Mouse (Mus musculus): ENCODE data around the gene Elf2. TPM values are rescaled to one million over a fixed set of nuclear protein-coding genes. Genes with fewer than 3 reads are reported as not detected.
"Not testable (repeated sequence)": the region's sequence is repeated elsewhere in the genome, so short reads cannot be mapped to it uniquely, and the experiment has no call there.

Gene Elf2
- total RNA-seq, 4 experiments from 2014 or later: 40.6 to 52.9 (median 50.9) TPM

- not testable (repeated sequence) for DNase-seq (ENCODE audit: low spot score)
These were observed 122.1 kb downstream of the Elf2 start for GRCm38 (mm10) chr3:51218385-51218784.

- not testable (repeated sequence) for DNase-seq (ENCODE audit: low spot score)
These were observed 124.1 kb downstream of the Elf2 start for GRCm38 (mm10) chr3:51216351-51216750.

DNA sequence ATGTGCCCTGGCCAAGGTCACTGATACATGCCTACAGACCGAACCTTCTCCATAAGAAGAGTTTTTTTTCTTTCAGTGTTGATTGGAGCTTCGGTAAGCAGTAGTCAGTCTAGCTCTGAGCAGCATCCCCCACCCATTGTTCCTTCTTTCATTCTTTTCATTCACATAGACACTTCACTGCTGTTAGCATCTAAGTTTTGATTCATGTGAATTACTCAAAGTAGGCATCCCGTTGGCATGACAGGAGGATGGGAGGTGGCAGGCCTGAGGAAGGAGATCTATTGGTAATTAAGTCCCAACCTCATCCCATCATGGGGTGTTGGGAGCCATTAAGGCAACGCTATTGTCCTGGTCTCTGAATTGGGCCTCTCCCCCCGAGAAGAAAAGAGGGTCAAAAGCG lies 124.8 kb downstream of the Elf2 start:
- DNase-seq (ENCODE audit: low spot score): no peak

DNA sequence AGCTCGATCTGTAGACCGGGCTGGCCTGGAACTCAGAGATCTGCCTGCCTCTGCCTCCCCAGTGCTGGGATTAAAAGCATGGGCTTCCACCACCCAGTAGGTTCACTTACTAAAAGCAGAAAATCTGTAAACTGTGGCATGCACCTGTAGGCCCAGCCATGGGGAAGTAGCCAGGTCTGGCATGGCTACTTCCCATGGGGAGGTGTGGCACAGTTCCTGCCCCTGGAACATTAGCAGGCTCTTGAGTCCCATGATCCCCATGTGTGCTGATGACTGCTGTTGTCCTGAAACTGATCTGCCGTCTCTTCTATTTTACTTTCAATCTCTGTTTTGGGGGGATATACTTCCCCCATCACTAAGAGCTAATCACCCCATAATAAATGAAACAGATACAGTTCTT lies 127.4 kb downstream of the Elf2 start:
- DNase-seq (ENCODE audit: low spot score): no peak

DNA sequence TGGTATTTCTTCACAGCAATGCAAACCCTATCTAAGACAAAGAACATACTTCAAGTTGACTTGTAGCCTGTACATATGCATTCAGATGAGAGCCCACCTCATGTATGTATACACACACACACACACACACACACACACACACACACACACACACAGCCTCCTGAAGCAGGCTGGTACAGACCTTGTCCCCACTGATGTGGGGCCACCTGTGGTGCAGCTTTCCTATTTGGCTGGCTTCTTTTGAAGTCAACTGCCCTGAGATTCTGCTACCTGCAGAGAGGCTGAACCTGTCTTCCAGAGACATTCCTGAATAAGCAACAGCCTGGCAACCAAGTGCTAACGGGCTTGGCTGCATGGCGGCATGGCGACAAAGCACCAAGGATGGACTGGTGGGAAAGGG lies 130.0 kb downstream of the Elf2 start:
- no peak for DNase-seq (ENCODE audit: low spot score)

DNA sequence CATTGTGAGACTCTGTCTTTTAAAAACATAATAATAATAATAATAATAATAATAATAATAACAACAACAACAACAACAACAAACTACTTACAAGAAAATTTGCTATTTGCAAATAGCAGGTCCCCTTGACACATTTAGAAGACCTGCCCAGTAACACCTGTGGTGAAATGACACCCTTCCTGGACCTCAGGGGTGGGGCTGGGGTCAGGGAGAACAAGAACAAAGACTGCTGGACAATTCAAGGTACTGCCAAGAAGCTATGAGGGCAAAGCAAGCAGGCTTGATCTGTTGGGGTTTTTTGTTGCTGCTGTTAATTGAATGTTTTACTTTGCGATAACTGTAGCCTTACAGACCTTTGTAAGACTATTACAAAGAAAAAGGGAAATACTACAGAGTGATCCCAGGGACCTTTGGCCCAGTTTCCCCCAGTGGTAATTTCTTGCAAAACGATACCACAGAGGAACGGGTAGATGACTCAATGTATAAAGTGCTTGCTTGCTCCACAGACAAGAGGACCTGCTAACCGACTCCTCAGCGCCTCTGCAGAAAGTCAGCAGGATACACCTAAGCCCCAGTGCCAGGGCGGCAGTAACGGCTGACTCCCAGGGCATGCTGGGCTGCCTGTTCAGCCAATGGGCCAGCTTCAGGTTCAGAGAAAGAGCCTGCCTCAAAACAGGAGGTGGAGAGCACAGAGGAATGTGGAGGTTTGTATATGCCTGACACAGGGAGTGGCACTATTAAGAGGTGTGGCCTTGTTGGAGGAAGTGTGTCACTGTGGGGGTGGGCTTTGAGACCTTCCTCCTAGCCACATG lies 130.8 kb downstream of the Elf2 start:
- no peak for DNase-seq (ENCODE audit: low spot score)

- DNase-seq (ENCODE audit: low spot score): no peak
These were observed 131.8 kb downstream of the Elf2 start for GRCm38 (mm10) chr3:51208633-51209032.

DNA sequence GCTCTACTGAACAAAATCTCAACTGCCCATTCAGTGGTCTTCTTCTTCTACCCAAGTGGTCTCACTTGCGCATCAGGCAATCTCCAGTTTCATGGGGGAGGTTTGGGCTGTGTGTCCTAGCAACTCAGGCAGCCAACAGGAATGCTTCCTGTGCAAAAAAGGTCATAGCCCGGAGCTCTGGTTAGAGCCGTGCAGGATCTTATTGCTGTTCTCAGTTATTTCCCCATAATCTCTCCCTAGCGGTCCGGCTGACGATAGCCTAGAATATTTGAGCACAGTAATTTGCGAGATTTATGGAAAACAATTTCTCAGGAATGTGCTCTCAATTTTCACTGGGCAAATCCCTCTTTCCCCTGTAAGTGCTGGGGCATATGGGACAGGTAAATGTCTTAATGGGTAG lies 133.9 kb downstream of the Elf2 start:
- DNase-seq (ENCODE audit: low spot score): no peak

DNA sequence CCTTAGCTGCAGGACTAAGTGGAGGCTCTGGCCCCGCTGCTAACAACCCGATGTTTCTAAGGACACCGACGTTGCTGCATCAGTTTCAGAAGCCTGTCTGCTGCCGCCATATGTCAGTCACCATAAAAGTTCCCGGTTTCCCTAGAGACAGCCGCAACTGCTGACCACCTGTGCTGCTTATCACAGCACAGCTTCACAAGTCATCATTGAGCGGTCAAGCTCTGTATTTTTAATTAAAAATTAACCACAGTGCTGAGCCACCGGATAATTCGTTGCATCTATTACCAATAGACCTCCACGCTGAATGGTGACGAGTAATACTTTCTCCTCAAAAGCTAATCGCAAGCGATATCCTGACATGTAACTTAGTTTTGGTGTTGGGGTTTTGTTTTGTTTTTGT lies 135.6 kb downstream of the Elf2 start:
- DNase-seq (ENCODE audit: low spot score): no peak

- no peak for DNase-seq (ENCODE audit: low spot score)
These were observed 136.0 kb downstream of the Elf2 start for GRCm38 (mm10) chr3:51204441-51204840.

DNA sequence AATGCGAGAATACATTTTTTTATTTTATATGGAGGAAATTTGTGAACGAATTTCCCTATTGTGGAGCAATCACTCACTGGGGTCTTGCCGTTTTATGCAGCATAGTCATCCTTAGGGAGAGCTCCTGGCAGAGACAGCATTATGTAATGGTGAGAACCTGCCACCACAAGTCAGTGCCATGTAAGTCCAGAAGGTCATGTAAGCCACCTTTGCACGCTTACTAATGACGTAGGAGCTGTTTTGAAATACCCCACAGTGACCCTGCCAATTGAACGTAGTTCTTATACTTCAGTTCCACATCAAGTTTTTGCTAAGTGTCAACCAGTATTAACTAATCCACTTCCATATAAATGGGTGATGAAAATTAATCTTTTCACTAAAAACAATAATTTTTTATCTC lies 136.6 kb downstream of the Elf2 start:
- no peak for DNase-seq (ENCODE audit: low spot score)

Small RNAs within 50 kb of the gene (microRNA-seq; reads per million reads assigned to microRNA genes)
- gene Gm24282: not detected

Other genes with a start within 250 kb of the Elf2 start
- gene Noct, start 116.2 kb downstream of the Elf2 start, total RNA-seq (2022): 10 to 100 TPM; 32.2 to 45.2 (median 41.6) TPM
- under 1 TPM; 0.22 to 0.37 (median 0.26) TPM for gene Mgarp, start 56.1 kb upstream of the Elf2 start, total RNA-seq (2022)
- gene Ndufc1, start 68.3 kb upstream of the Elf2 start, total RNA-seq (2022): 1,000 to 10,000 TPM; 1,660 to 1,731 (median 1,722) TPM
- gene Naa15, start 74.5 kb upstream of the Elf2 start, total RNA-seq (2022): 10 to 100 TPM; 44.6 to 56.5 (median 48.1) TPM
- gene Rab33b, start 143.3 kb upstream of the Elf2 start, total RNA-seq (2022): 10 to 100 TPM in 2 of 4 experiments, 1 to 10 TPM in 2; 9.7 to 10.2 (median 10.0) TPM
- gene Setd7, start 220.2 kb upstream of the Elf2 start, total RNA-seq (2022): 10 to 100 TPM; 55.6 to 68.3 (median 59.1) TPM